Mouse (Mus musculus) myocyte (in vitro differentiated cells): ENCODE results near the gene Lnx2.

Source experiments
- E2F4 ChIP-seq: IDR thresholded peaks from one replicate; pipeline ENCODE4 v1.6.1; 2011; ENCODE audit warnings: mild to moderate bottlenecking, control low read depth, moderate library complexity; ENCODE audit not compliant: insufficient read depth
- MAX ChIP-seq: IDR thresholded peaks from one replicate; pipeline ENCODE4 v1.6.1; 2011; ENCODE audit warnings: low read depth, mild to moderate bottlenecking, control low read depth
- MYOD1 ChIP-seq, 3 experiments: IDR thresholded peaks; one replicate each; pipeline ENCODE4 v1.6.1; 2011; ENCODE audit warnings: control low read depth in 2 of 3, low read depth in 2 of 3, mild to moderate bottlenecking in 2 of 3, moderate library complexity in 1 of 3; ENCODE audit not compliant: insufficient read length in 2 of 3, control insufficient read depth in 1 of 3
- POLR2A ChIP-seq: IDR thresholded peaks from one replicate; pipeline ENCODE4 v1.6.1; 2011; ENCODE audit warnings: low read depth, mild to moderate bottlenecking, control low read depth, moderate library complexity; ENCODE audit not compliant: insufficient read length
- POLR2AphosphoS2 ChIP-seq: IDR thresholded peaks from one replicate; pipeline ENCODE4 v1.6.1; 2011; ENCODE audit warnings: low read depth, control low read depth; ENCODE audit not compliant: insufficient read length
- USF1 ChIP-seq: IDR thresholded peaks from one replicate; pipeline ENCODE4 v1.6.1; 2011; ENCODE audit warnings: low read depth, mild to moderate bottlenecking, control low read depth, moderate library complexity

DNA sequence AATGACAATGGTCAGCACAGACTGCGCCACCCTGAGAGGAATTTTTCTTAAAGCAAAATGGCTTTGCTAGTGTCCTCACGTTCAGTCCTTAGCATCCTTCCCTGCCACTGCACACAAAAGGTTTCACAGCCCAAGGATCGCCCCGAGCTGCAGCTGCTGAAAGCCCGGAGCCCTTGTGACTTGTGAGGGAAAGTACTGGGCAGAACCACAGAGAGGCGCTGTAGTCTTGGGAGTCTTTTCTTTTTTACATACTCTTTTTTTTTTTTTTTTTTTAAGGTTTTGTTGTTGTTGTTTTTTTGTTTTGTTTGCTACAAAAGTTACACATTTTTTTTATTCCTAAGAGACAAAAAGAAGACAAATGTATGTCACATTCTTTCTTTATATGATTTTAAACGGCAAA, 38.4 kb upstream of the Lnx2 start:
- TF ChIP-seq USF1: no peak
- no peak for TF ChIP-seq POLR2A
- TF ChIP-seq POLR2AphosphoS2: no peak
- no peak for TF ChIP-seq E2F4
- TF ChIP-seq MYOD1 (IDR thresholded peaks at IDR 0.05; ENCODE audit: control insufficient read depth in 1 of 3, insufficient read length in 2 of 3, low read depth in 2 of 3): no peak
- TF ChIP-seq MAX: no peak
